Mouse (Mus musculus): ENCODE measurements around the gene Flot1. TPM values are rescaled to one million over a fixed set of nuclear protein-coding genes. Genes with fewer than 3 reads are reported as not detected.

Flot1 gene
- polyA plus RNA-seq, 1 experiment from 2014 or later: 75.2 TPM

DNA sequence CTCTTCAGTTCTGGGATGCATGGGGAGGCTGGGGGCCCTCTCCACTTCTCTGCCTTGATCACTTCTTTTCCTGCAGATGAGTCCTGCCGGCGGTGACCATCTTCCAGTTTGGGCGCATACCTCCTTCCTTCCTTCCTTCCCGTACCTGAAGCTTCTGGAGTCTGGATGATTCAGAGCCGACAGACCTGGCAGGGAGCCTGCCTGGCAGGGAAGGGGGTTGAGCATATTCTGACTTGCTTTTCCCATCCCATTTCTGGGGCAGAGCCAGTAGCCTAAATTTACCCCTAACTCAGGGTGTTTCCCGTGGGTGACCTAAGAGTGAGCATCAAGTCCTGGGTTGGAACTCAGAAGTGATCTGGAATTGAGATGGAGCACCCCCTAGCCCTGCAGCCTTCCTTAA, 51.7 kb downstream of the Flot1 start:
- Histone ChIP-seq H3K9me3 (no peaks in the 10 kb centered on the region), H3K27ac (no peak overlapping the region), H3K27me3 (no peaks in the 10 kb centered on the region), H3K4me1 (replicated peaks) (peaks cover 48% of the 10 kb centered on the region), H3K36me3 (peaks cover 39% of the 10 kb centered on the region), H3K9ac (no peak overlapping the region), H3K4me2 (no peak overlapping the region), H3K4me3 (no peak overlapping the region)
- WGBS: 92% methylated on average over 6 of the region's 6 CpGs
- ATAC-seq (ENCODE audit: low FRiP score): no peak

DNA sequence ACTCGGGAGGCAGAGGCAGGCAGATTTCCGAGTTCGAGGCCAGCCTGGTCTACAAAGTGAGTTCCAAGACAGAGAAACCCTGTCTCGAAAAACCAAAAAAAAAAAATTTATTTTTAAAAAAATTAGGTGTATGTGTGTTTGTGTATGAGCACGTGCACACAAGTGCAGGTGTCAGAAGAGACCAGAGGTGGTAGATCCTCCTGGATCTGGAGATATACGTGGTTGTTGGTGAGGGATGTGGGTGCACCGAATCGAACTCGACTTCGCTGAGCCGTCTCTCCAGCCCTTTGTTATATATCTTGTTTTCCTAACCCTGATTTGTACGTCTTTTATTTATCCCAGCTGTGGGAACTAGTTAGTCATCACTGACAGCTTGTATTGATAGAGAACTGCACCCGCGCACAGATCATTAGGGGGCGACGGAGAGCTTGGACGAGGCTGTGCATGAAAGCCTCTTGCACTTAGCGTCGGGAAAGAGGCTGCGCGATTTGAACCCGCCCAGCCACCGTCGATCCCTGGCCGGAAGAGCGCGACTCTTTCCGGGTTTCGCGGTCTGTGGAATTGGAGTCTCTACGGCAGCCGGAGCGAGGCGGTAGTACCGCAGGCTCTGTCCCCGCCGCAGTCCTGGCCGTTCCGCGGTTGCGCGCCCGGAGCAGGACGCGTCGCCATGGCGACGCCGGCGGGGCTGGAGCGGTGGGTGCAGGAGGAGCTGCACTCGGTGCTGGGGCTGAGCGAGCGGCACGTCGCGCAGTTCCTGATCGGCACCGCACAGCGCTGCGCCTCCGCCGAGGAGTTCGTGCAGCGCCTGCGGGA, 56.4 kb downstream of the Flot1 start, which contains the start of gene Dhx16:
Gene Dhx16 (plus strand): TSS at position 575 of the 813 bp plus-strand sequence.
- WGBS: 5% methylated on average over 66 of the region's 66 CpGs
- Histone ChIP-seq H3K4me2 (peak within 1 kb of the TSS; percentile 86), H3K9ac (peak within 1 kb of the TSS; percentile 94), H3K4me1 (replicated peaks) (peaks cover 19% of the 10 kb centered on the region), H3K9me3 (no peaks in the 10 kb centered on the region), H3K4me3 (peak within 1 kb of the TSS; percentile 94), H3K36me3 (peaks cover 48% of the 10 kb centered on the region), H3K27me3 (no peaks in the 10 kb centered on the region), H3K27ac (peak within 1 kb of the TSS; percentile 84)
- peak; percentile 93 for ATAC-seq (ENCODE audit: low FRiP score)

Small RNA genes lying within 50 kb of the gene (microRNA-seq; reads per million reads assigned to microRNA genes)
- gene Gm28033: 1.4 reads per million

Other genes with a start within 250 kb of the Flot1 start
- not detected in 2 replicates for gene Sfta2, start 221.7 kb upstream of the Flot1 start, polyA plus RNA-seq (2015; fragmentation: Nextera tagmentation; extraction: Ambion mirVana)
- gene Gm9573, start 196.6 kb upstream of the Flot1 start, polyA plus RNA-seq (2015; fragmentation: Nextera tagmentation; extraction: Ambion mirVana): not detected in 2 replicates
- gene Mucl3, start 179.5 kb upstream of the Flot1 start, polyA plus RNA-seq (2015; fragmentation: Nextera tagmentation; extraction: Ambion mirVana): 0.14 TPM in 1 of 2 replicates, not detected in the other
- gene Vars2, start 155.6 kb upstream of the Flot1 start, polyA plus RNA-seq (2015; fragmentation: Nextera tagmentation; extraction: Ambion mirVana): 11.8 and 14.0 TPM in 2 replicates
- 27.6 and 29.2 TPM in 2 replicates for gene Gtf2h4, start 149.5 kb upstream of the Flot1 start, polyA plus RNA-seq (2015; fragmentation: Nextera tagmentation; extraction: Ambion mirVana)
- gene Ddr1, start 118.6 kb upstream of the Flot1 start, polyA plus RNA-seq (2015; fragmentation: Nextera tagmentation; extraction: Ambion mirVana): 128 and 140 TPM in 2 replicates
- 8.2 and 9.2 TPM in 2 replicates for gene Ier3, start 1.5 kb upstream of the Flot1 start, polyA plus RNA-seq (2015; fragmentation: Nextera tagmentation; extraction: Ambion mirVana)
- gene Tubb5, start 15.1 kb downstream of the Flot1 start, polyA plus RNA-seq (2015; fragmentation: Nextera tagmentation; extraction: Ambion mirVana): 1,714 and 1,822 TPM in 2 replicates
- 11.0 and 11.3 TPM in 2 replicates for gene Mdc1, start 18.3 kb downstream of the Flot1 start, polyA plus RNA-seq (2015; fragmentation: Nextera tagmentation; extraction: Ambion mirVana)
- gene Nrm, start 38.1 kb downstream of the Flot1 start, polyA plus RNA-seq (2015; fragmentation: Nextera tagmentation; extraction: Ambion mirVana): 26.4 and 26.9 TPM in 2 replicates
- gene Ppp1r18, start 42.4 kb downstream of the Flot1 start, polyA plus RNA-seq (2015; fragmentation: Nextera tagmentation; extraction: Ambion mirVana): 26.9 and 30.5 TPM in 2 replicates
- 28.6 and 35.3 TPM in 2 replicates for gene Dhx16, start 56.6 kb downstream of the Flot1 start, polyA plus RNA-seq (2015; fragmentation: Nextera tagmentation; extraction: Ambion mirVana)
- 45.8 and 48.7 TPM in 2 replicates for gene 2310061I04Rik, start 74.2 kb downstream of the Flot1 start, polyA plus RNA-seq (2015; fragmentation: Nextera tagmentation; extraction: Ambion mirVana)
- gene Atat1, start 86.8 kb downstream of the Flot1 start, polyA plus RNA-seq (2015; fragmentation: Nextera tagmentation; extraction: Ambion mirVana): 434 and 438 TPM in 2 replicates
- 46.8 and 54.7 TPM in 2 replicates for gene Mrps18b, start 93.2 kb downstream of the Flot1 start, polyA plus RNA-seq (2015; fragmentation: Nextera tagmentation; extraction: Ambion mirVana)
- gene Ppp1r10, start 93.2 kb downstream of the Flot1 start, polyA plus RNA-seq (2015; fragmentation: Nextera tagmentation; extraction: Ambion mirVana): 46.0 and 47.2 TPM in 2 replicates
- gene Abcf1, start 146.5 kb downstream of the Flot1 start, polyA plus RNA-seq (2015; fragmentation: Nextera tagmentation; extraction: Ambion mirVana): 96.6 and 103 TPM in 2 replicates
- gene Gnl1, start 156.6 kb downstream of the Flot1 start, polyA plus RNA-seq (2015; fragmentation: Nextera tagmentation; extraction: Ambion mirVana): 53.6 and 53.7 TPM in 2 replicates
- 72.8 and 73.5 TPM in 2 replicates for gene Prr3, start 157.0 kb downstream of the Flot1 start, polyA plus RNA-seq (2015; fragmentation: Nextera tagmentation; extraction: Ambion mirVana)
- gene H2-T24, start 197.3 kb downstream of the Flot1 start, polyA plus RNA-seq (2015; fragmentation: Nextera tagmentation; extraction: Ambion mirVana): 8.8 and 9.5 TPM in 2 replicates
- gene H2-T23, start 209.6 kb downstream of the Flot1 start, polyA plus RNA-seq (2015; fragmentation: Nextera tagmentation; extraction: Ambion mirVana): 3.2 and 3.3 TPM in 2 replicates
- 6.7 and 7.0 TPM in 2 replicates for gene H2-T22, start 219.5 kb downstream of the Flot1 start, polyA plus RNA-seq (2015; fragmentation: Nextera tagmentation; extraction: Ambion mirVana)
- gene Gm6034, start 219.7 kb downstream of the Flot1 start, polyA plus RNA-seq (2015; fragmentation: Nextera tagmentation; extraction: Ambion mirVana): not detected in 2 replicates
- not detected in 2 replicates for gene Gm11127, start 235.1 kb downstream of the Flot1 start, polyA plus RNA-seq (2015; fragmentation: Nextera tagmentation; extraction: Ambion mirVana)

Measured in hindbrain, embryonic 13.5 days (tissue).